Mouse (Mus musculus) urinary bladder, postnatal 14 days (tissue): Measurements from ENCODE around the gene Snx32.
"Not testable (repeated sequence)": the region's sequence is repeated elsewhere in the genome, so short reads cannot be mapped to it uniquely, and the experiment has no call there.

Source experiments
- DNase-seq: peaks from one replicate; pipeline ENCODE4 v3.0.0; 2021; ENCODE audit warnings: low spot score

The Snx32 gene

DNA sequence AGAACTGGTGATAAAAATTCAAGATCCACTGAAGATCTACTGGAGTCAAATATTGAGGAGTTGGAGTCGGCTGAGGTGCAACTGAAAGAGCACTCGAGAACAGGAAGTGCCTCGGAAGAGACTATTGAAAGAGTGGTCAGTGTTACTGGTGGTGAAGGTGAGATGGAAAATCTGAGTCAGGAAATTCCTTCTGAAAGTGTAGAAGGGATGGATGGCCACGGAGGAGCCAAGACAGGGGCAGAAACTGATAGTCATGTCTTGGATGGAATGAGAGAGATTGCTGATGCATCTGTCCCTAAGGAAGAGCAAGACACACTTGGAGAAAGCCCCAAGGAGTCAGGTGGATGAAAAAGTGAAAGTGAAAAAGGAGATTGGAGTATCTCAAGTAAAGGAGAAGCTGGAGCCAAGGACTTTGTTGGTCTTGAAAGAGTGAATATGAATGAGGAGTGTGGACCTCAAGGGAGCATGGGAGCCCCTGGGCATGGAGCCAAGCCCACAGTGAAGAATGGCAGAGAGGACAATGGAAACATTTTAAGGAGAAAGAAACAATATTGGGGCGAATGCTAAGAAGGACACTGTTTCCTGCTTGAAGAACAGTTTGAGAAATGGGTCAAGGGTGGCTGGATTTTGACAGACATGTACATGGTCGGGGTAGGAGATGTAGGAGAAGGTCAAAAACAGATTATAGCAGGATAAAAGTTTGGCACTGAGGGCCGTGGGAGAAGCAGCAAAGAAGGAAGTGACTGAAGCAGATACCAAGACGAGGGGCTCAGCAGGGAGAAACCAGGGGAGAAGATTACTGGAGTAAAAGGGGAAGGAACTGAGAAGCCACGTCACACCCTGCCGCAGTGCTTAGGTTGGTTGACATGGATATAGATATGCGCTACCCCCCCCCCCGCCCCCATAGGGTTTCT, 2.0 kb upstream of the Snx32 start:
- DNase-seq: no peak

DNA sequence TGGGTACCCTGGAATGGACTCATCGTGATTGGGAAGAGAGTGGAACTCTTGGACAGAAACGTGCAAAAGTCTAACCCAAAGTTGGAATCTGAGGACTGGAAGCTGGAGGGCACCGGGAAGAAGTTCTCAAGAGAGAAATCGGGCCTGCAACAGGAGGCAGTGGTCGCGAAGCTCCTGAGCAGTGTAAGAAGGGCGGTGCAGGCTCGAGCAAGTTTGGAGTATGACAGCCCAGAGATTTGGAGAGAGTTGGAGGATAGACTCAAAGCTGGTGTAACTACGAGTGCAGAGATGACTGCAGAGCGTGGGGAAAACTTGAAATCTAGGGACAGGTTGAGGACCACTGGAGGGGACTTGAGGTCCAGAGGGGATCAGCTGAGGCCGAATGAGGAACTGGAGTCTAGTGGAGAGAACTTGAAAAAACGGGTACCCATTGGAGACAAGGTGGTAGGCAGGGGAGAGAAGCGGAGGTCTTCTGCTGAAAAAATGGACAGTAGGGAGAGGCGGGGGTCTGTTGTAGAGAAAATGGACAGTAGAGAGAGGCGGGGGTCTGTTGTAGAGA, 815 bp upstream of the Snx32 start:
- no peak for DNase-seq

DNA sequence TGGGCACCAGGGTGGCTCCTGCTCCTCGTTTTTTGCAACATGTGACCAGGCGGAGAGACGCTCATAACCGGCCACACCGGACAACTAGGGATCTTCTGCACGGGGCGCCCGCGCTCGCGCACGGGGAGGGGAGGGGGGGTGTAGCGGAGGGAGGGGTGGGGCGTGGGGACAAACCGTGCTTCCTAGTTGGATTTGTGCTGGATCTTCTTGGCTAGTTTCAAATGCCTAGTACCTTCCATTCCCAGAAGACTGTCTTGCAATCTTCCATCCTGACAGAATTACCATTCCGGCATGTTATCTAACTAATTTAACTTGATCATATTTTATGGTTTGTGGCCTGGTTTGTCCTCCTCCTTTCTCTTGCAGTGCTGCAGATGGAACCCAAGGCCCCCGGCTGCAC, 6.7 kb downstream of the Snx32 start, which contains the start of gene 1700020D05Rik:
Gene 1700020D05Rik, minus strand, starts transcription at position 101 of the 400 bp plus-strand sequence.
- no peak for DNase-seq

DNA sequence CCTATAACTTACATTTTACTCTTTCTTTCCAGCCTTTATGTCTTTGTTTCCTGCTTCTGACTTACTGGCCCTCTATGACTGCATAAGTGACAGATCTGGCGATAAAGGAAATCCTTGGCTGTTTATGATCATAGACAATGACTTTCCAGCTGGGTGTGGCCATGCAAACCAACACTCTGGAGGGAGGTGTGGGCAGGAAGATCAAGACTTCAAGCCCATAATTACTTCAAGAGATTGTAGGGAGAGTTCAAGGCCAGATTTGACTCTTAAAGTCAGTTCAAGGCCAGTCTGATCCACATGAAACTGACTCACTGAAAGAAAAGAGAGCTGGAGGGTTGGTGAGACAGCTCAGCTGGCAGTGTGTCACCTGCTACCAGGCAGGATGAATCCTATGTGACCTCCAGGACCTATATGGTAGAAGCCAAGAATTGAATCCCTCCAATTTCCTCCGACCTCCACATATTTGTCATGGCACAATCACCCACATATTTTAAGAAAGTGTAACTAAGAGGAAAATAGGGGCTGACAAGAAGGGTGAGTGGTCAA, 9.9 kb downstream of the Snx32 start:
- DNase-seq: no peak

DNA sequence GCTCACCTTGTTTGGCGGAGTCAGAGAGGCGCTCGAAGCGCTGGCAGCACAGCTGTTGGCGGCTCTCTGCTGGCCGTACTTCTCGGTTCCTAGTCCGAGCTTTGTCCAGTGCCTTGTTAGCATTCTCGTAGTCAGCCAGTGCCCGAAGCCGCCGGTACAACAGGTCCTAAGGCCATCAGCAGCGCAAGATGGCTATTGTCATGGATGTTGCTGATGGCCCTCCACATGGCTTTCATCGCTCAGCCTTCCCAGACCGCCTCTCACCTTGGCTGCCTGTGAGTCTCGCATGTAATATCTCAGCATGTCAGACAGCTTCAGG, 14.3 kb downstream of the Snx32 start:
- DNase-seq: no peak

DNA sequence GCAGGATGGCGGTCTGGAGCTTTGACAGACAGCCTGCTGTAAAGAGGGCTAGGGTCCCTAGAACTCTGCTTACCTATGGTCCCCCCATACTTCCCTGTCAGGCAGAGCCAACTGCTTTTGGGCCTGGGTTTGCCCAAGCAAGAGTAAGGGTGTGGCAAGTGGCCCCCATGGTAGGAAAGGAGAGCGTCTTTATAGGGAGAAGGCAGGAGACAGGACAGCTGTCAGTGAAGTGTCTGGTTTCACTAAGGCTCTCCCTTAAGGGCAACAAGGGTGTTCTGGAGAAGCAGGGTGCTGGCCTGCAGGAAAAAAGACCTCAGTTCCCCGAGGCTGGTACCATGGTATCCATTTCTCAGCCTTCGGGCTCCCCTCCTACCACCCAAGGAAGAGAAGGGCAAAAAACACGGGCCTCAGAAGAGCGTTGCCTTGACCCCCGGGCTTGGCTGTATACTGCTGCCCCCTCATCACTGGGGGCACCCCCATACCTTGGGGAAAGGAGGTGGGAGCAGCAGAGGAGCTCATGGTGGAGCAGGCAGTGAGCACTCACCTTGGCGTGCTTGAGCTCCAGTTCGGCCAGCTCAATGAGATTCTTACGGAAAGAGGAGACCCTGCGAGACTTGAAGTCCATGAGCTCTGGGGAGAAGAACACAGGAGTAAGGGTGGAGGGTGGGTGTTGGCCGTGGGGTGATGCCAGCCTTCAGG, 14.8 kb downstream of the Snx32 start:
- DNase-seq: no peak

DNA sequence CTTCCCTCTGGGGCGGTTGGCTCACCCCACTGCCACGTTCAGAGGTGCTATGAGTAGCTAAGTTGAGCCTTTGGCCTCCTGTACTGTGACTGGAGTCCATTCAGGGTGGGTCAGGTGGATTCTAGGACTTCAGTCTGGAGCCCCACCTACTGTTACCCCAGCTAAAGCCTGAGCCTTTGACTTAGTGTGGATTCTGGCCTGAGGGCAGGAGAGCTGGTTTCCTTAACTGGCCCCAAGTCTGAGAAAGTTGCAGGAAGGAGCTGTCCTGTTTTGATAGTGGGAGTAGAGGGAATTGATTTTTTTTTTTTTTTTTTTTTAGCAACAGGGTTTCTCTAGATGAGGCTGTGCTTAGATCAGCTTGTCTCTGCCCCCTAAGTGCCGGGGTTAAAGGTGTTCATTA, 16.0 kb downstream of the Snx32 start:
- DNase-seq: no peak

DNA sequence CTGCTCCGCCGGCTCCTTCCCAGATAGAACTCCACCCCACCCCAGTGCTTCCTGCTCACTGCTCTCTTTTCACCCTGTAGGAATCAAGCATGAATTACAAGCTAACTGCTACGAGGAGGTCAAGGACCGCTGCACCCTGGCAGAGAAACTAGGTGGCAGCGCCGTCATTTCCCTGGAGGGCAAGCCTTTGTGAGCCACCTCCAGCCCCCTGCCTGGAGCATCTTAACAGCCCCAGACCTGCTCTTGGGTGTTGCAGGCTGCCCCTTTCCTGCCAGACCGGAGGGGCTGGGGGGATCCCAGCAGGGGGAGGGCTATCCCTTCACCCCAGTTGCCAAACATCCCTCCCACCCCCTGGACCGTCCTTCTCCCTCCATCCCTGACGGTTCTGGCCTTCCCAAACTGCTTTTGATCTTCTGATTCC, 17.0 kb downstream of the Snx32 start:
- not testable (repeated sequence) for DNase-seq

DNA sequence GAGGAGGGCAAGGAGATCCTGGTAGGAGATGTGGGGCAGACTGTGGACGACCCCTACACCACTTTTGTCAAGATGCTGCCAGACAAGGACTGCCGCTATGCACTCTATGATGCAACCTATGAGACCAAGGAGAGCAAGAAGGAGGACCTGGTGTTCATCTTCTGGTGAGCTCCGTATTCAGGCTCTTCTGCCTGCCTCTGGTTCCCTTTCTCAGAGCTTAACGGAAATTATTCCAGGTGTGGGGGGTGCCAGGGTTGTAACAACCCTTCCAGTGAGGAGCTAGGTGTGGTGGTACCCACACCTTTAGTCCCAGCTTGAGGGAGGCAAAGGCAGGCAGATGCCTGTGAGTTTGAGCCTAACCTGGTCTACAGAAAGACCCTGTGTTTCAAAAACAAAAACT, 17.7 kb downstream of the Snx32 start:
- DNase-seq: no peak

DNA sequence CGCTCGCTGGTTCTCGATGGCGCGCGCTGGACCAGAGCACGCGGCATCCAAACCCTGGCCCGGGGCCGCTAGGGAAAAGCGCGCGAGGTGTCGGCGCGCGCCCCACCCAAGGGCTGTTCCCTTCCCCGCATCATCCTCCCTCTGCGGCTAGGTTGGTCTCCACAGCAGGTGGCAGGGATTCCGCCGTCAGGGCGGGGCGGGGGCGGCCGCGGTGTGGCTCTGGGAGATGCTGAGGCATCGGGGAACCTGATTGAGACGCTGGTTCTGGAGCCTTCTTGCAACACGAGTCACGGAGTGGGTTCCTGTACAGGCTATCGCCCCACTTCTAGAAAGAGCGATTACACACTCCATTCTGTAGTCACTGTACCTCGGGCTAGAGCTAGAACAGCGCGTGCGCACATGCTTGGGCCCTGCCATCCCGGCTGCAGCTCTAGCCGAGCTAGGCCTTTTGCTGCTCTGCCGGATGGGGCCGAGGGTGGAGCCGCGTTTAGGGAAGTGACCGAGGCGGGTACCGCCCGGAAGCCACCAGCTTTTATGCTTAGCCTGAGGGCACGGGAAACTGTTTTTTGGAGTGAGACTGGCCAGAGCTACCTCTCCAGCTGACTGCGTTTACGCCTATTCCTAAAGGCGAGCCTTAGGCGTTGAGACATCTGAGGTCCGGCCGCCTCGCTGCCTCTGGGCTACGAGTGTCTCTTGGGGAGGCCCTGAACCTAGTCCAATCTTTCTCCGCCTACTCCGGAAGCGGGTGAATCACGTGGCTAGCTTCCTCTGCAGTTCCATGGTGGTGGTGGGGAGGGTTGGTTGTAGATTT, 19.2 kb downstream of the Snx32 start:
- DNase-seq: peak; percentile 82

DNA sequence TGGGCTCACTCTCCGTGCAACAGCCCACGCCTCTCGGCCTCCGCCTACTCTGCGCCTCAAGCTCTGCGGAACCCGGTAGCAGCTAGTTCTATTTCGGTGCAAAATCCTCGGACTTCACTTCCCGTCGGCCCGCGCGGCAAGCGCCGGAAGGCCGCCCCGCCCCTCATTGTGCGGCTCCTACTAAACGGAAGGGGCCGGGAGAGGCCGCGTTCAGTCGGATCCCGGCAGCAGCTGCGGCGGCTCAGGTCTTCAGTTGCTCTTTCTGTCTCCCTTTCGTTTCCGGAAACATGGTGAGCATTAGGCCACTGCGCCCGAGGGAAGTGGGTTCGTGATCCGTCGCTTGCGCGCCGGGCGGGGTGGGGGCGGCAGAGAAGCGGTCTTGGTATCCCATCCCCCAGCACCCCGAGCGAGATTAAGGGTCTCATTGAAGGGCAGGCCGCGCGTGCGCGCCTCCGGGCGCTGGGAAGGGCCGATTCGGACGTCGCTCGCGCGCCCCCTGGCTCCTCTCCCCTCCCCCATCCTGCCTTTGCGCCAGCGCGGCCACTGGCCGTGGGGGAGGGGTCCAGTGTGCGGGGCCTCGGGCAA, 19.9 kb downstream of the Snx32 start, which contains the start of gene Cfl1:
Gene Cfl1, plus strand, starts transcription at position 143 of the 585 bp plus-strand sequence.
- peak; percentile 94 for DNase-seq

DNA sequence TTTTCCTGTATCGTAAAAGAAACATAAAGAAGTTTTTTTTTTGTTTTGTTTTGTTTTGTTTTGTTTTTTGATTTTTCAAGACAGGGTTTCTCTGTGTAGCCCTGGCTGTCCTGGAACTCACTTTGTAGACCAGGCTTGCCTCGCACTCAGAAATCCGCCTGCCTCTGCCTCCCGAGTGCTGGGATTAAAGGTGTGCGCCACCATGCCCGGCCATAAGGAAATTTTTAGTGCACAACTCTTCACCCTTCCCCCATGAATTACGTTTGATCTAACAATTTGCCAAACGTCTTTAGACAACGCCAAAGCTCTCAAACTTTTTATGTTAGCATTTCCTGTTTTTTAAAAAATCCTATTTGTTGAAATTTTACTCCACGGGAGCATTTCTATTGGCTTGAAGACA, 20.6 kb downstream of the Snx32 start:
- DNase-seq: not testable (repeated sequence)

DNA sequence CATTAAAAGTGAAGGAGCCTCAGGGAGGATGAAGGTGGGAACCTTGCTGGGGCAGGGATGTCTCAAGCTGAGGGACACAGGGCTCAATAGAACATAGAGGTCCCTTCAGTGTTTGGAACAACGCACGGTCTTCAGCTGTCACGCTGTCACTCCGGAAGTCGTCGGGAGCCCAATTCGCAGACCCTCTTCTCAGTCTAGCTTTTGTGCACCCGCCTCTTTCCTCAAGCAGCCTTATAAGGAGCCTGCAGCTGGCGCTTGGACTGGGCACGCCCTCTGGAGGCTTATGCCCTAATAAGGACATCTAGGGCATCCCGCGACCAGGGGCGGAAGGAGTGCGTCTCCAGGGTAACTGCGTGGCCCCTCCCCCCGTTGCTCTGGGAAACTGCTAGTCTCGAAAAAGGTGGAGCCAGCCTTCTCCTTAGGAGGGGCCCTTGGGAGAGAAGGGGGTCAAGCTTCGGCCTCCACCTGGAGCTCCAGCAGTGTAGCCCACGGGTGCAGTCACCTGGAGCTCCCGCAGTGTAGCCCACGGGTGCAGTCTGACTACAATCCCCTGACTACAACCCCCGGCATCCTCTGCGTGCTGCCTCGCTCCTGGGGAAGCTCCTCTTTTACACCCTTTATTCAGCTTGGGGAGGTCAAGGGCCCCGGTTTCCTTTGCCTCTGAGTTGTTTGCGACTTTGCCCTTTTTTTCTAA, 21.3 kb downstream of the Snx32 start:
- DNase-seq: peak; percentile 98

DNA sequence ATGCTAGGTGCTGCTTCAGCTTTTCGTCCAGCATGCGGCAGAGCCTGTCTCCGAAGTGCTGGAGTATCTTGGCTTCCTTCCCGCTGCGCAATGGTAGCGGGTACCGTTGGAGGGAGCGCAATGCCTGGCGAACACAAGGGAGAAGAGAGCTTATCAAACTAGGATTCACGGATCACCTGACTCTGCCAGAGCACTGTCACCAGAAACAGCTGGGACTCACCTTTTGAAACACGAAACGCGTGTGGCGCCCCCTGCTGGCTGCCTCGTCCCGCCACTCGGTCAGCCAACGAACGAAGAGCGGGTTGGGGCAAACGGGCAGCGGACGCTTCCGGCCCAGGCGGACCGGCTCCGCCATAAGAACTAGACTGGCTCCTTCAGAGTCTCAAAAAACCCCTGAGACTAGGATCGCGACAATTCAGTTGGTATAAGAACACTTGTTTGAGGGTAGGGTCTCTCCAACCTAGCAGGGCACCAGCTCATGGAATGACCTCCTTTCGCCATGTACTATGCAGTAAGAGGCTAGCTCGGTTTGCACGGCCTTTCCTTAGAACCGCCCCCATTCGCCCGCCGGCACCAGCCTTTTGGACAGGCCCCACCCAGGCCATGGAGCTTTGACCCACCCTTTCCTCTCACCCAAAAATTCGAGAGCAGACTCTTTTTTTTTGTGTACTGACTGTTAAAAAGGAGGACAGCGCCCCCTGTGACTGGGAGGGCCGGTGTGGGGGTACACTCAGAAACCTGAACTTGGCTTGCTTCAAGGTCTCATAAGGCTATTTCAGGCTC, 22.4 kb downstream of the Snx32 start, which contains the start of gene Mus81:
Gene Mus81, minus strand, starts transcription at position 635 of the 783 bp plus-strand sequence.
- peak; percentile 97 for DNase-seq

DNA sequence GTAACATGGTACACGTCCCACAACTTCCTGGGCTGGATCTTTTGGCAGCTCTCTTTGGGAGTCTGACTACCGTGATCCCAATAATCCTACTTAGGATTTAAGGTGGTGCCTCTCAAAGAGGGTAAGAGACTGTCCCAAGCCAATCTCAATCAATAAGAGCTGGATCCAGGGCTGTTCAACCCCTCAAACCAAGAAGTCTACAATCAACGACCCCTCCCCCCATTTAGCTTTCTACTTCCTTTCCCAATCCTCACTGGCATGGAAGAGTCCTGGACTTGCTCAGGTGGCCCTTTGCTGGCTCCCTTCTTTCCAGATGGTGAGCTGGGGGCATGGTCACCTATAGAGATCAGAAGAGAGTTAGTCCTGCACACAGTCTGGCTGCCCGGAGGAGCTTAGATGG, 23.6 kb downstream of the Snx32 start:
- no peak for DNase-seq

DNA sequence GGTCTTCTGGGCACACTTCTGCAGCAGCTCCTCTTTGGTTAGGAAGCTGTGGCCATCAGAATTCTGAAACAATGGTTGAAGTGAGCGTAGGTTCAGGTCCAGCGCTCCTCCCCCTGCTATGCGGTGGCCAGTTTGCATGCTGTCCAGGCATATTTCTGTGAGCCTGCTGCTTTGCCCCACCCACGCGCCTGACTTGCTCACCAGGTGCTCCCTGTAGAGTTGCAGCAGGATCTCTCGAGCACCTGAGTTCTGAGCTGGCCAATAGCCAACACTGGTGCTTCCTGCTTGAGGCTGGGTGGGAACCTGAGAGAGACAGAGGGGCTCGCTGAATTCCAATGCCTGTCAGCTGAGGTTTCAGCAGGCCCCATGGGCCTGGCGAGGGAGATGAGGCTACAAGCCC, 24.1 kb downstream of the Snx32 start:
- peak; percentile 50 for DNase-seq

DNA sequence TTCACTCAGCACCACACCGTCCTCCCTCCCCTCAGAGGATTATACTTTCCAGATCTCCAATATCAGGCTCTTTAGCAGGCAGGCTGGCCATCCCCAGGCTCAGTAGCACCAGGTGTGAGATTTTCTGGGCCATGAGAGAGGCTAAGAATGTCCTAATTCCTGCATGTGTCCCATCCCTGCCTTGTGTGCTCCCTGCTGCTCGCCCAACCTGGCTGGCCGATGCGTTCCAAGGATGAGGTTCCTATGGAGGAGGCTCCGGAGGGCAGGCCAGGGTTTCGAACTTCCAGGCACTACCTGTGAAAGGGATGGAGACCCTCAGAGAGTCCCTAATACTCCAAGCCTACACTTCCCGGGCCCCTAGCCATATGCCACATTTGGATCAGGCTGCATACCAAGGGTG, 24.5 kb downstream of the Snx32 start:
- DNase-seq: no peak

DNA sequence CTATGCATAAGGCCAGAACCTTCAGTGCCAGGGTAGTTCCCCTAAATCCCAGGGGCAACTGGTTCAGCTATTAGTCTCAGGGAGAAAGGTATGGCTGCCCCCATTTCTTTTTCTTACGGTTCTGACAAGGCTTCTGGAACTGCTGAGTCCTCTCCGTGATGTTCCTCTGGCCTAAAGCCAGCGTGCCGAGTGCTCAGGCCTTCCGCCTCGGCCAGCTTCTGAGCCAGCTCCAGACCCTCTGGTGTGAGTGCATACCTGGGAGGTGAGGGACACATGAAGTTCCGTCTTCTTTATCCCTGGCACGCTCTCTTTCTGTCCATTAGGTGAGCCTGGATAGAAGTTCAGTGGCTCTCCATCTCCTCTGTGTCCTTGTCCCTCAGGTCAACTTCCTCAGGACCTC, 25.0 kb downstream of the Snx32 start:
- DNase-seq: no peak

DNA sequence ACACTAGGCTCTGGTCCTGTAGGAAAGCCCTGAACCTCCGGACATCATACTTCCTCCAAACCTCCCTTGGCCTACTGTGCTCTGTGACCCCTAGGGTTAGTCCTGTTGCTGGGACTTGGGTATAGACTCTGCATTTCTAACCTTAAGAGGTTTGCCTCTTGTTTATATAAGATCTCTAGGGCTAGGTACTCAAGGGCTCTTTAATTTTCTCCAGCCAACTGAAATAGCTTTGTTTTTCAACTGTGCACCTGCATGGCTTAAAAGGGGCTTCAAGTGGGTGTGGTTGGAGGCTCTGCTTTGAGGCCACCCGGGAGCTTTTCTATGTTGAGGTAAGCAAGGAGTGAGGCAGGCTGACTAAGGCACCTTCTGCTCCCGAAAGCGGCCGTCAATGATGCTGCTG, 25.8 kb downstream of the Snx32 start:
- DNase-seq: no peak
